Mouse (Mus musculus): Measurements from ENCODE around the gene Kcnj6.
A peak's percentile ranks its signal among the peaks of the same experiment; 100 is the strongest.

The Kcnj6 gene

GRCm38 (mm10) chr16:94997340-94997849 is at the start of gene Kcnj6:
Kcnj6 (minus strand) TSS chr16:94997701.
- no peak for DNase-seq (ENCODE audit: low read depth, low spot score)

- peak; percentile 35 for DNase-seq (ENCODE audit: low read depth, low spot score)
Measured at GRCm38 (mm10) chr16:95009937-95010336, 12.4 kb upstream of the Kcnj6 start.

- no peak for DNase-seq (ENCODE audit: low read depth, low spot score)
Measured at GRCm38 (mm10) chr16:95004599-95004998, 7.1 kb upstream of the Kcnj6 start.

GRCm38 (mm10) chr16:94999551-94999950 is 2.0 kb upstream of the Kcnj6 start:
- no peak for DNase-seq (ENCODE audit: low read depth, low spot score)

- DNase-seq (ENCODE audit: low read depth, low spot score), result no peak
Measured at GRCm38 (mm10) chr16:94999019-94999418, 1.5 kb upstream of the Kcnj6 start.

- no peak for DNase-seq (ENCODE audit: low read depth, low spot score)
Measured at GRCm38 (mm10) chr16:94996791-94997281, 665 bp downstream of the Kcnj6 start.

GRCm38 (mm10) chr16:94995542-94996131 is 1.9 kb downstream of the Kcnj6 start:
- DNase-seq (ENCODE audit: low read depth, low spot score), result no peak

GRCm38 (mm10) chr16:94994924-94995323 is 2.6 kb downstream of the Kcnj6 start:
- no peak for DNase-seq (ENCODE audit: low read depth, low spot score)

GRCm38 (mm10) chr16:94994148-94994547 is 3.4 kb downstream of the Kcnj6 start:
- DNase-seq (ENCODE audit: low read depth, low spot score), result no peak

GRCm38 (mm10) chr16:94990114-94990513 is 7.4 kb downstream of the Kcnj6 start:
- DNase-seq (ENCODE audit: low read depth, low spot score), result no peak

GRCm38 (mm10) chr16:94986731-94987130 is 10.8 kb downstream of the Kcnj6 start:
- no peak for DNase-seq (ENCODE audit: low read depth, low spot score)

- no peak for DNase-seq (ENCODE audit: low read depth, low spot score)
Measured at GRCm38 (mm10) chr16:94984263-94984662, 13.2 kb downstream of the Kcnj6 start.

GRCm38 (mm10) chr16:94980374-94980773 is 17.1 kb downstream of the Kcnj6 start:
- DNase-seq (ENCODE audit: low read depth, low spot score), result no peak

- no peak for DNase-seq (ENCODE audit: low read depth, low spot score)
Measured at GRCm38 (mm10) chr16:94979499-94979898, 18.0 kb downstream of the Kcnj6 start.

GRCm38 (mm10) chr16:94972080-94972855 is 25.2 kb downstream of the Kcnj6 start:
- DNase-seq (ENCODE audit: low read depth, low spot score), result no peak

- no peak for DNase-seq (ENCODE audit: low read depth, low spot score)
Measured at GRCm38 (mm10) chr16:94968941-94969340, 28.6 kb downstream of the Kcnj6 start.

GRCm38 (mm10) chr16:94968472-94968871 is 29.0 kb downstream of the Kcnj6 start:
- no peak for DNase-seq (ENCODE audit: low read depth, low spot score)

GRCm38 (mm10) chr16:94957156-94957828 is 40.2 kb downstream of the Kcnj6 start:
- no peak for DNase-seq (ENCODE audit: low read depth, low spot score)

- no peak for DNase-seq (ENCODE audit: low read depth, low spot score)
Measured at GRCm38 (mm10) chr16:94956410-94956809, 41.1 kb downstream of the Kcnj6 start.

GRCm38 (mm10) chr16:94953294-94953693 is 44.2 kb downstream of the Kcnj6 start:
- no peak for DNase-seq (ENCODE audit: low read depth, low spot score)

GRCm38 (mm10) chr16:94949172-94949571 is 48.3 kb downstream of the Kcnj6 start:
- no peak for DNase-seq (ENCODE audit: low read depth, low spot score)

GRCm38 (mm10) chr16:94946848-94947247 is 50.7 kb downstream of the Kcnj6 start:
- no peak for DNase-seq (ENCODE audit: low read depth, low spot score)
